Mouse (Mus musculus): Measurements from ENCODE around the gene Dusp2. TPM values are rescaled to one million over a fixed set of nuclear protein-coding genes. Genes with fewer than 3 reads are reported as not detected.

Dusp2 gene
- polyA plus RNA-seq, 1 experiment = 1.6 TPM

GRCm38 (mm10) chr2:127337531-127337930 is 1.6 kb downstream of the Dusp2 start:
- H3K27me3 ChIP-seq (ENCODE audit: control insufficient read depth, insufficient read depth, low read length) = no peaks in the 10 kb centered on the region
- no peaks in the 10 kb centered on the region for H3K4me1 ChIP-seq (ENCODE audit: control insufficient read depth, insufficient read depth, low read length)
- WGBS = 33% methylated on average over 11 of the region's 11 CpGs
- H3K27ac ChIP-seq (ENCODE audit: insufficient read depth, low read length) = no peak overlapping the region
- H3K4me3 ChIP-seq (replicated peaks; ENCODE audit: insufficient read depth, low read depth, low read length) = no peak overlapping the region
- TF ChIP-seq CTCF (IDR thresholded peaks at IDR 0.05; ENCODE audit: borderline replicate concordance, insufficient read depth, low read depth, low read length) = no peak
- TF ChIP-seq POLR2A (IDR thresholded peaks at IDR 0.05; ENCODE audit: borderline replicate concordance, insufficient read depth, low read length) = no peak
- peak; percentile 33 to 39 for DNase-seq

- 90% methylated on average over 7 of the region's 7 CpGs for WGBS
- Histone ChIP-seq H3K4me1 (ENCODE audit: control insufficient read depth, insufficient read depth, low read length) (no peaks in the 10 kb centered on the region), H3K27me3 (ENCODE audit: control insufficient read depth, insufficient read depth, low read length) (no peaks in the 10 kb centered on the region), H3K4me3 (replicated peaks; ENCODE audit: insufficient read depth, low read depth, low read length) (no peak overlapping the region), H3K27ac (ENCODE audit: insufficient read depth, low read length) (no peak overlapping the region)
- TF ChIP-seq CTCF (IDR thresholded peaks at IDR 0.05; ENCODE audit: borderline replicate concordance, insufficient read depth, low read depth, low read length) (no peak), POLR2A (IDR thresholded peaks at IDR 0.05; ENCODE audit: borderline replicate concordance, insufficient read depth, low read length) (no peak)
- DNase-seq = no peak
Observed at GRCm38 (mm10) chr2:127338012-127338411, 2.1 kb downstream of the Dusp2 start.

- TF ChIP-seq POLR2A (IDR thresholded peaks at IDR 0.05; ENCODE audit: borderline replicate concordance, insufficient read depth, low read length) (no peak), CTCF (IDR thresholded peaks at IDR 0.05; ENCODE audit: borderline replicate concordance, insufficient read depth, low read depth, low read length) (no peak)
- Histone ChIP-seq H3K4me1 (ENCODE audit: control insufficient read depth, insufficient read depth, low read length) (no peaks in the 10 kb centered on the region), H3K27me3 (ENCODE audit: control insufficient read depth, insufficient read depth, low read length) (no peaks in the 10 kb centered on the region), H3K27ac (ENCODE audit: insufficient read depth, low read length) (no peak within 1 kb of the TSS), H3K4me3 (replicated peaks; ENCODE audit: insufficient read depth, low read depth, low read length) (no peak within 1 kb of the TSS)
- DNase-seq = no peak
- WGBS = 93% methylated on average over 4 of the region's 4 CpGs
Observed at GRCm38 (mm10) chr2:127338416-127338815, 2.5 kb downstream of the Dusp2 start, which contains the start of gene Astl. Astl (plus strand) TSS chr2:127338639.

- no peak for DNase-seq
- WGBS = 72% methylated on average over 4 of the region's 4 CpGs
- TF ChIP-seq POLR2A (IDR thresholded peaks at IDR 0.05; ENCODE audit: borderline replicate concordance, insufficient read depth, low read length) (no peak), CTCF (IDR thresholded peaks at IDR 0.05; ENCODE audit: borderline replicate concordance, insufficient read depth, low read depth, low read length) (no peak)
- no peaks in the 10 kb centered on the region for H3K4me1 ChIP-seq (ENCODE audit: control insufficient read depth, insufficient read depth, low read length)
- no peak overlapping the region for H3K27ac ChIP-seq (ENCODE audit: insufficient read depth, low read length)
- H3K27me3 ChIP-seq (ENCODE audit: control insufficient read depth, insufficient read depth, low read length) = no peaks in the 10 kb centered on the region
- no peak overlapping the region for H3K4me3 ChIP-seq (replicated peaks; ENCODE audit: insufficient read depth, low read depth, low read length)
Observed at GRCm38 (mm10) chr2:127338833-127339232, 2.9 kb downstream of the Dusp2 start.

GRCm38 (mm10) chr2:127339262-127339661 is 3.3 kb downstream of the Dusp2 start:
- WGBS = 89% methylated on average over 6 of the region's 6 CpGs
- no peak for TF ChIP-seq POLR2A (IDR thresholded peaks at IDR 0.05; ENCODE audit: borderline replicate concordance, insufficient read depth, low read length)
- TF ChIP-seq CTCF (IDR thresholded peaks at IDR 0.05; ENCODE audit: borderline replicate concordance, insufficient read depth, low read depth, low read length) = no peak

GRCm38 (mm10) chr2:127341159-127341558 is 5.2 kb downstream of the Dusp2 start:
- H3K27me3 ChIP-seq (ENCODE audit: control insufficient read depth, insufficient read depth, low read length) = no peaks in the 10 kb centered on the region
- H3K27ac ChIP-seq (ENCODE audit: insufficient read depth, low read length) = no peak overlapping the region
- no peaks in the 10 kb centered on the region for H3K4me1 ChIP-seq (ENCODE audit: control insufficient read depth, insufficient read depth, low read length)
- peak; percentile 30 to 51 for DNase-seq
- no peak overlapping the region for H3K4me3 ChIP-seq (replicated peaks; ENCODE audit: insufficient read depth, low read depth, low read length)
- WGBS = 14% methylated on average over 3 of the region's 3 CpGs
- peak; percentile 71 for TF ChIP-seq CTCF (IDR thresholded peaks at IDR 0.05; ENCODE audit: borderline replicate concordance, insufficient read depth, low read depth, low read length)
- TF ChIP-seq POLR2A (IDR thresholded peaks at IDR 0.05; ENCODE audit: borderline replicate concordance, insufficient read depth, low read length) = no peak

More at GRCm38 (mm10) chr2:127339262-127339661, 3.3 kb downstream of the Dusp2 start:
- Histone ChIP-seq H3K27me3 (ENCODE audit: control insufficient read depth, insufficient read depth, low read length) (no peaks in the 10 kb centered on the region), H3K4me1 (ENCODE audit: control insufficient read depth, insufficient read depth, low read length) (no peaks in the 10 kb centered on the region), H3K27ac (ENCODE audit: insufficient read depth, low read length) (no peak overlapping the region), H3K4me3 (replicated peaks; ENCODE audit: insufficient read depth, low read depth, low read length) (no peak overlapping the region)
- DNase-seq = no peak

GRCm38 (mm10) chr2:127346334-127346733 is 10.4 kb downstream of the Dusp2 start:
- Histone ChIP-seq H3K4me3 (replicated peaks; ENCODE audit: insufficient read depth, low read depth, low read length) (no peak overlapping the region), H3K27me3 (ENCODE audit: control insufficient read depth, insufficient read depth, low read length) (no peaks in the 10 kb centered on the region), H3K4me1 (ENCODE audit: control insufficient read depth, insufficient read depth, low read length) (no peaks in the 10 kb centered on the region), H3K27ac (ENCODE audit: insufficient read depth, low read length) (no peak overlapping the region)
- DNase-seq = no peak
- WGBS = 68% methylated on average over 1 of the region's 1 CpGs
- peak; percentile 26; the same call in 1 of the 2 replicates for TF ChIP-seq CTCF (IDR thresholded peaks at IDR 0.05; ENCODE audit: borderline replicate concordance, insufficient read depth, low read depth, low read length)
- TF ChIP-seq POLR2A (IDR thresholded peaks at IDR 0.05; ENCODE audit: borderline replicate concordance, insufficient read depth, low read length) = no peak

- TF ChIP-seq CTCF (IDR thresholded peaks at IDR 0.05; ENCODE audit: borderline replicate concordance, insufficient read depth, low read depth, low read length) (no peak), POLR2A (IDR thresholded peaks at IDR 0.05; ENCODE audit: borderline replicate concordance, insufficient read depth, low read length) (no peak)
- H3K27me3 ChIP-seq (ENCODE audit: control insufficient read depth, insufficient read depth, low read length) = no peaks in the 10 kb centered on the region
- no peak overlapping the region for H3K4me3 ChIP-seq (replicated peaks; ENCODE audit: insufficient read depth, low read depth, low read length)
- no peak overlapping the region for H3K27ac ChIP-seq (ENCODE audit: insufficient read depth, low read length)
- no peaks in the 10 kb centered on the region for H3K4me1 ChIP-seq (ENCODE audit: control insufficient read depth, insufficient read depth, low read length)
- WGBS = 31% methylated on average over 13 of the region's 13 CpGs
- peak in 1 of 2 experiments; percentile 32 for DNase-seq
Observed at GRCm38 (mm10) chr2:127347147-127347985, 11.4 kb downstream of the Dusp2 start.
